Mouse (Mus musculus) MEL (cell line): ENCODE results near the gene Gm14137. TPM values are rescaled to one million over a fixed set of nuclear protein-coding genes. Genes with fewer than 3 reads are reported as not detected.

Experiments
- DNase-seq: peaks from one replicate; pipeline ENCODE4 v3.0.0; 2011; ENCODE audit warnings: low read depth, low spot score
- H3K27ac ChIP-seq: 2 replicates; pipeline ENCODE4 v1.5.1; 2012; ENCODE audit warnings: low read depth, mild to moderate bottlenecking, control low read depth, low read length, moderate library complexity; ENCODE audit not compliant: control insufficient read depth
- H3K27me3 ChIP-seq, 2 experiments: fragments of 150-350 bp in 1 of 2; sonication (generic) in 1 of 2; 2 replicates each; pipeline ENCODE4 v1.6.1; 2012; ENCODE audit warnings: low read length in 2 of 2, mild to moderate bottlenecking in 2 of 2, improper control_type of control experiment in 1 of 2, moderate library complexity in 1 of 2; ENCODE audit not compliant: insufficient read depth in 2 of 2, control insufficient read depth in 1 of 2
- H3K36me3 ChIP-seq, 2 experiments: 2 replicates each; pipeline ENCODE4 v1.6.1; 2012 to 2014; ENCODE audit warnings: low read length in 2 of 2, improper control_type of control experiment in 1 of 2, inconsistent platforms in 1 of 2, mild to moderate bottlenecking in 1 of 2; ENCODE audit not compliant: insufficient read depth in 2 of 2, control insufficient read depth in 1 of 2
- H3K4me1 ChIP-seq, 2 experiments: fragments of 150-350 bp in 1 of 2; sonication (generic) in 1 of 2; 2 replicates each; pipeline ENCODE4 v1.6.1; 2012; ENCODE audit warnings: low read length in 2 of 2, improper control_type of control experiment in 1 of 2, mild to moderate bottlenecking in 1 of 2; ENCODE audit not compliant: insufficient read depth in 2 of 2, control insufficient read depth in 1 of 2
- H3K4me3 ChIP-seq, 2 experiments: fragments of 150-350 bp in 1 of 2; sonication (generic) in 1 of 2; 2 replicates each; pipeline ENCODE4 v1.5.1; 2012; ENCODE audit warnings: low read depth in 2 of 2, low read length in 2 of 2, mild to moderate bottlenecking in 2 of 2, moderate library complexity in 2 of 2, control low read depth in 1 of 2, improper control_type of control experiment in 1 of 2; ENCODE audit not compliant: control insufficient read depth in 1 of 2, insufficient read depth in 1 of 2
- H3K79me2 ChIP-seq: 2 replicates; pipeline ENCODE4 v1.6.1; 2012; ENCODE audit warnings: mild to moderate bottlenecking, low read length, moderate library complexity; ENCODE audit not compliant: control insufficient read depth, poor library complexity, insufficient read depth
- H3K9ac ChIP-seq: 2 replicates; pipeline ENCODE4 v1.6.1; 2012; ENCODE audit warnings: low read depth, mild to moderate bottlenecking, control low read depth, low read length, moderate library complexity; ENCODE audit not compliant: control insufficient read depth, poor library complexity, severe bottlenecking
- H3K9me3 ChIP-seq: fragments of 150-350 bp; sonication (generic); replicated peaks from 2 replicates; pipeline ENCODE4 v1.6.1; 2012; ENCODE audit warnings: mild to moderate bottlenecking, low read length, improper control_type of control experiment, moderate library complexity; ENCODE audit not compliant: insufficient read depth
- BHLHE40 ChIP-seq: IDR thresholded peaks from 2 replicates; pipeline ENCODE4 v1.6.1; 2012; ENCODE audit warnings: low read depth, mild to moderate bottlenecking, inconsistent platforms, low read length, improper control_type of control experiment, borderline replicate concordance
- CHD1 ChIP-seq: IDR thresholded peaks from 2 replicates; pipeline ENCODE4 v1.6.1; 2012; ENCODE audit warnings: low read depth, mild to moderate bottlenecking, inconsistent platforms, low read length, improper control_type of control experiment
- CHD2 ChIP-seq: IDR thresholded peaks from 2 replicates; pipeline ENCODE4 v1.6.1; 2011; ENCODE audit warnings: low read length, improper control_type of control experiment
- E2F4 ChIP-seq: IDR thresholded peaks from 2 replicates; pipeline ENCODE4 v1.6.1; 2011; ENCODE audit warnings: low read depth, low read length, improper control_type of control experiment, borderline replicate concordance
- ELF1 ChIP-seq: IDR thresholded peaks from 2 replicates; pipeline ENCODE4 v1.6.1; 2014; ENCODE audit warnings: low read depth, mild to moderate bottlenecking, inconsistent platforms, low read length, improper control_type of control experiment, moderate library complexity
- ETS1 ChIP-seq: IDR thresholded peaks from 2 replicates; pipeline ENCODE4 v1.6.1; 2012; ENCODE audit warnings: low read depth, mild to moderate bottlenecking, inconsistent platforms, low read length, improper control_type of control experiment, moderate library complexity
- GATA1 ChIP-seq: IDR thresholded peaks from 2 replicates; pipeline ENCODE4 v1.6.1; 2011; ENCODE audit warnings: low read depth, low read length, improper control_type of control experiment
- KAT2A ChIP-seq: conservative IDR thresholded peaks from 2 replicates; pipeline ENCODE4 v1.6.1; 2012; ENCODE audit warnings: low read depth, low read length, improper control_type of control experiment, inconsistent platforms
- MAFK ChIP-seq: IDR thresholded peaks from 2 replicates; pipeline ENCODE4 v1.6.1; 2011; ENCODE audit warnings: low read depth, mild to moderate bottlenecking, low read length, improper control_type of control experiment, borderline replicate concordance
- MAX ChIP-seq: IDR thresholded peaks from 2 replicates; pipeline ENCODE4 v1.6.1; 2011; ENCODE audit warnings: low read length, improper control_type of control experiment
- MEF2A ChIP-seq: IDR thresholded peaks from 2 replicates; pipeline ENCODE4 v1.6.1; 2014; ENCODE audit warnings: low read depth, mild to moderate bottlenecking, inconsistent platforms, low read length, improper control_type of control experiment; ENCODE audit not compliant: poor library complexity, insufficient replicate concordance, severe bottlenecking; ENCODE audit errors: extremely low read depth
- MXI1 ChIP-seq: IDR thresholded peaks from 2 replicates; pipeline ENCODE4 v1.6.1; 2011; ENCODE audit warnings: mild to moderate bottlenecking, low read depth, low read length, improper control_type of control experiment
- MYC ChIP-seq: IDR thresholded peaks from 2 replicates; pipeline ENCODE4 v1.6.1; 2011; ENCODE audit warnings: low read depth, mild to moderate bottlenecking, low read length, improper control_type of control experiment, moderate library complexity
- NELFE ChIP-seq: IDR thresholded peaks from 2 replicates; pipeline ENCODE4 v1.6.1; 2011; ENCODE audit warnings: low read depth, low read length, improper control_type of control experiment
- POLR2A ChIP-seq, 2 experiments: IDR thresholded peaks; 2 replicates each; pipeline ENCODE4 v1.6.1; 2011 to 2012; ENCODE audit warnings: low read length in 2 of 2, mild to moderate bottlenecking in 2 of 2, control low read depth in 1 of 2, improper control_type of control experiment in 1 of 2, low read depth in 1 of 2, moderate library complexity in 1 of 2; ENCODE audit not compliant: control insufficient read depth in 1 of 2, insufficient read depth in 1 of 2, poor library complexity in 1 of 2
- POLR2AphosphoS2 ChIP-seq: IDR thresholded peaks from 2 replicates; pipeline ENCODE4 v1.6.1; 2011; ENCODE audit warnings: low read length, improper control_type of control experiment
- SMC3 ChIP-seq: IDR thresholded peaks from 2 replicates; pipeline ENCODE4 v1.6.1; 2011; ENCODE audit warnings: low read depth, low read length, improper control_type of control experiment
- TAL1 ChIP-seq: IDR thresholded peaks from 2 replicates; pipeline ENCODE4 v1.6.1; 2012; ENCODE audit warnings: mild to moderate bottlenecking, inconsistent platforms, low read length, moderate library complexity, mixed read lengths
- USF1 ChIP-seq: IDR thresholded peaks from 2 replicates; pipeline ENCODE4 v1.6.1; 2014; ENCODE audit warnings: low read depth, mild to moderate bottlenecking, inconsistent platforms, low read length, improper control_type of control experiment, moderate library complexity
- USF2 ChIP-seq, 2 experiments: IDR thresholded peaks; 2 replicates each; pipeline ENCODE4 v1.6.1; 2011 to 2012; ENCODE audit warnings: improper control_type of control experiment in 2 of 2, low read length in 2 of 2, borderline replicate concordance in 1 of 2, inconsistent platforms in 1 of 2, low read depth in 1 of 2, mild to moderate bottlenecking in 1 of 2; ENCODE audit not compliant: insufficient read depth in 1 of 2
- ZKSCAN1 ChIP-seq: IDR thresholded peaks from 2 replicates; pipeline ENCODE4 v1.6.1; 2012; ENCODE audit warnings: low read depth, mild to moderate bottlenecking, inconsistent platforms, low read length, improper control_type of control experiment, moderate library complexity
- ZMIZ1 ChIP-seq: IDR thresholded peaks from 2 replicates; pipeline ENCODE4 v1.6.1; 2012; ENCODE audit warnings: low read depth, mild to moderate bottlenecking, inconsistent platforms, low read length, improper control_type of control experiment, moderate library complexity
- ZNF384 ChIP-seq: IDR thresholded peaks from 2 replicates; pipeline ENCODE4 v1.6.1; 2012; ENCODE audit warnings: low read depth, mild to moderate bottlenecking, inconsistent platforms, low read length, improper control_type of control experiment
- polyA plus RNA-seq, 2 experiments: library from polyadenylated mRNA; stranded (reverse) in 1 of 2; unstranded in 1 of 2; fragments of >175 nt in 1 of 2; fragments of >200 nt in 1 of 2; gene quantifications; 2 replicates each; pipeline versions ENCODE4 v1.2.1 to v1.2.4; 2012; ENCODE audit warnings: low replicate concordance in 2 of 2, low read depth in 1 of 2; ENCODE audit not compliant: insufficient read length in 2 of 2, insufficient read depth in 1 of 2, missing spikeins in 1 of 2
- total RNA-seq: library from RNA; depleted of rRNA; stranded (reverse); fragments of 300-350 nt; gene quantifications from 2 replicates; pipeline ENCODE4 v1.2.3, GENCODE M21; 2012

The Gm14137 gene
- total and polyA plus RNA-seq, 3 experiments, result 0.71 TPM; not detected in 2

- Histone ChIP-seq H3K27me3 (no peaks in the 10 kb centered on the region), H3K4me1 (peaks cover 7 to 31% of the 10 kb centered on the region in 2 experiments; a peak in 3 of 4 replicates), H3K36me3 (peaks cover 0 to 12% of the 10 kb centered on the region in 2 experiments; a peak in 2 of 4 replicates), H3K79me2 (no peaks in the 10 kb centered on the region), H3K27ac (no peak overlapping the region), H3K9me3 (no peaks in the 10 kb centered on the region), H3K4me3 (no peak overlapping the region), H3K9ac (no peak overlapping the region)
- DNase-seq, result no peak
- TF ChIP-seq ZMIZ1 (no peak), NELFE (no peak), TAL1 (no peak), CHD2 (no peak)
Observed at GRCm38 (mm10) chr2:119174866-119175265, 557 bp downstream of the Gm14137 start.

DNA sequence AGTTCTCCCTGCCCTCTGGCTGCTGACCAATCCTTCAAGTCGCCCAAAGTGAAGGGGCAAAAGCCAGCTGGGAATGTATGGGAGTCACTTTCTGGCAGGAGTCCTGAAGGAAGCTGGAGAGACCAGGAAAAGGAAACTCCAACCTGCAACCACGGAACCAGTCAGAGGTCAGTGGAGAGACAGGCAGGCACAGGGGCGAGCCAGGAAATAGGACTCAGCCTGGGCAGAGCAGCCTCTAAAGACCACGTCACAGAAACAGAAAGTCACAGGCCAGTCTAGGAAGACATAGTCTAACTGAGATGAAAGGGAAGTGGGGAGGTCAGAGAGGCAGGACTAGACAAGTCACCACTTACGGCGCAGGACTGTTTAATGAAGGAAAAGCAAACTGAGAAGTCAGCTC, 1.3 kb downstream of the Gm14137 start:
- TF ChIP-seq MYC (no peak), MEF2A (no peak), KAT2A (no peak), CHD1 (no peak), POLR2AphosphoS2 (no peak), MAX (no peak), ELF1 (no peak), ETS1 (no peak), GATA1 (no peak), USF1 (no peak), ZNF384 (no peak), POLR2A (IDR thresholded peaks at IDR 0.05; ENCODE audit: control insufficient read depth in 1 of 2, insufficient read depth in 1 of 2, low read depth in 1 of 2, low read length in 2 of 2, poor library complexity in 1 of 2) (no peak), MXI1 (no peak), BHLHE40 (no peak), MAFK (no peak), ZKSCAN1 (no peak), SMC3 (no peak), USF2 (IDR thresholded peaks at IDR 0.05; ENCODE audit: borderline replicate concordance in 1 of 2, insufficient read depth in 1 of 2, low read depth in 1 of 2, low read length in 2 of 2) (no peak), E2F4 (no peak), TAL1 (no peak)
- H3K79me2 ChIP-seq, result no peaks in the 10 kb centered on the region
- H3K27me3 ChIP-seq, result no peaks in the 10 kb centered on the region
- no peaks in the 10 kb centered on the region for H3K9me3 ChIP-seq
- peaks cover 0 to 11% of the 10 kb centered on the region in 2 experiments; a peak in 2 of 4 replicates for H3K36me3 ChIP-seq
- no peak overlapping the region for H3K4me3 ChIP-seq
- H3K4me1 ChIP-seq, result peaks cover 5 to 27% of the 10 kb centered on the region in 2 experiments; a peak in 3 of 4 replicates
- no peak for DNase-seq
- no peak overlapping the region for H3K27ac ChIP-seq
- H3K9ac ChIP-seq, result no peak overlapping the region
